Mouse (Mus musculus) MEL (cell line): ENCODE measurements around the gene Rftn1. TPM values are rescaled to one million over a fixed set of nuclear protein-coding genes. Genes with fewer than 3 reads are reported as not detected.

Experiments
- DNase-seq: peaks from one replicate; pipeline ENCODE4 v3.0.0; 2011; ENCODE audit warnings: low read depth, low spot score
- H3K27ac ChIP-seq: 2 replicates; pipeline ENCODE4 v1.5.1; 2012; ENCODE audit warnings: low read depth, mild to moderate bottlenecking, control low read depth, low read length, moderate library complexity; ENCODE audit not compliant: control insufficient read depth
- H3K27me3 ChIP-seq, 2 experiments: fragments of 150-350 bp in 1 of 2; sonication (generic) in 1 of 2; 2 replicates each; pipeline ENCODE4 v1.6.1; 2012; ENCODE audit warnings: low read length in 2 of 2, mild to moderate bottlenecking in 2 of 2, improper control_type of control experiment in 1 of 2, moderate library complexity in 1 of 2; ENCODE audit not compliant: insufficient read depth in 2 of 2, control insufficient read depth in 1 of 2
- H3K36me3 ChIP-seq, 2 experiments: 2 replicates each; pipeline ENCODE4 v1.6.1; 2012 to 2014; ENCODE audit warnings: low read length in 2 of 2, improper control_type of control experiment in 1 of 2, inconsistent platforms in 1 of 2, mild to moderate bottlenecking in 1 of 2; ENCODE audit not compliant: insufficient read depth in 2 of 2, control insufficient read depth in 1 of 2
- H3K4me1 ChIP-seq, 2 experiments: fragments of 150-350 bp in 1 of 2; sonication (generic) in 1 of 2; 2 replicates each; pipeline ENCODE4 v1.6.1; 2012; ENCODE audit warnings: low read length in 2 of 2, improper control_type of control experiment in 1 of 2, mild to moderate bottlenecking in 1 of 2; ENCODE audit not compliant: insufficient read depth in 2 of 2, control insufficient read depth in 1 of 2
- H3K4me3 ChIP-seq, 2 experiments: fragments of 150-350 bp in 1 of 2; sonication (generic) in 1 of 2; 2 replicates each; pipeline ENCODE4 v1.5.1; 2012; ENCODE audit warnings: low read depth in 2 of 2, low read length in 2 of 2, mild to moderate bottlenecking in 2 of 2, moderate library complexity in 2 of 2, control low read depth in 1 of 2, improper control_type of control experiment in 1 of 2; ENCODE audit not compliant: control insufficient read depth in 1 of 2, insufficient read depth in 1 of 2
- H3K79me2 ChIP-seq: 2 replicates; pipeline ENCODE4 v1.6.1; 2012; ENCODE audit warnings: mild to moderate bottlenecking, low read length, moderate library complexity; ENCODE audit not compliant: control insufficient read depth, poor library complexity, insufficient read depth
- H3K9ac ChIP-seq: 2 replicates; pipeline ENCODE4 v1.6.1; 2012; ENCODE audit warnings: low read depth, mild to moderate bottlenecking, control low read depth, low read length, moderate library complexity; ENCODE audit not compliant: control insufficient read depth, poor library complexity, severe bottlenecking
- H3K9me3 ChIP-seq: fragments of 150-350 bp; sonication (generic); replicated peaks from 2 replicates; pipeline ENCODE4 v1.6.1; 2012; ENCODE audit warnings: mild to moderate bottlenecking, low read length, improper control_type of control experiment, moderate library complexity; ENCODE audit not compliant: insufficient read depth
- E2F4 ChIP-seq: IDR thresholded peaks from 2 replicates; pipeline ENCODE4 v1.6.1; 2011; ENCODE audit warnings: low read depth, low read length, improper control_type of control experiment, borderline replicate concordance
- HCFC1 ChIP-seq: IDR thresholded peaks from 2 replicates; pipeline ENCODE4 v1.6.1; 2012; ENCODE audit warnings: low read depth, mild to moderate bottlenecking, inconsistent platforms, low read length, improper control_type of control experiment, moderate library complexity
- MEF2A ChIP-seq: IDR thresholded peaks from 2 replicates; pipeline ENCODE4 v1.6.1; 2014; ENCODE audit warnings: low read depth, mild to moderate bottlenecking, inconsistent platforms, low read length, improper control_type of control experiment; ENCODE audit not compliant: poor library complexity, insufficient replicate concordance, severe bottlenecking; ENCODE audit errors: extremely low read depth
- MXI1 ChIP-seq: IDR thresholded peaks from 2 replicates; pipeline ENCODE4 v1.6.1; 2011; ENCODE audit warnings: mild to moderate bottlenecking, low read depth, low read length, improper control_type of control experiment
- MYC ChIP-seq: IDR thresholded peaks from 2 replicates; pipeline ENCODE4 v1.6.1; 2011; ENCODE audit warnings: low read depth, mild to moderate bottlenecking, low read length, improper control_type of control experiment, moderate library complexity
- SIN3A ChIP-seq: IDR thresholded peaks from 2 replicates; pipeline ENCODE4 v1.6.1; 2012; ENCODE audit warnings: low read length, improper control_type of control experiment, inconsistent platforms
- TAL1 ChIP-seq: IDR thresholded peaks from 2 replicates; pipeline ENCODE4 v1.6.1; 2012; ENCODE audit warnings: mild to moderate bottlenecking, inconsistent platforms, low read length, moderate library complexity, mixed read lengths
- TBP ChIP-seq: IDR thresholded peaks from 2 replicates; pipeline ENCODE4 v1.8.0; 2011; ENCODE audit warnings: low read depth, low read length, improper control_type of control experiment
- ZKSCAN1 ChIP-seq: IDR thresholded peaks from 2 replicates; pipeline ENCODE4 v1.6.1; 2012; ENCODE audit warnings: low read depth, mild to moderate bottlenecking, inconsistent platforms, low read length, improper control_type of control experiment, moderate library complexity
- ZNF384 ChIP-seq: IDR thresholded peaks from 2 replicates; pipeline ENCODE4 v1.6.1; 2012; ENCODE audit warnings: low read depth, mild to moderate bottlenecking, inconsistent platforms, low read length, improper control_type of control experiment
- polyA plus RNA-seq, 2 experiments: library from polyadenylated mRNA; stranded (reverse) in 1 of 2; unstranded in 1 of 2; fragments of >175 nt in 1 of 2; fragments of >200 nt in 1 of 2; gene quantifications; 2 replicates each; pipeline versions ENCODE4 v1.2.1 to v1.2.4; 2012; ENCODE audit warnings: low replicate concordance in 2 of 2, low read depth in 1 of 2; ENCODE audit not compliant: insufficient read length in 2 of 2, insufficient read depth in 1 of 2, missing spikeins in 1 of 2
- total RNA-seq: library from RNA; depleted of rRNA; stranded (reverse); fragments of 300-350 nt; gene quantifications from 2 replicates; pipeline ENCODE4 v1.2.3, GENCODE M21; 2012

Rftn1 gene
- total and polyA plus RNA-seq, 3 experiments = 70.2 to 76.1 TPM; not detected in 1

DNA sequence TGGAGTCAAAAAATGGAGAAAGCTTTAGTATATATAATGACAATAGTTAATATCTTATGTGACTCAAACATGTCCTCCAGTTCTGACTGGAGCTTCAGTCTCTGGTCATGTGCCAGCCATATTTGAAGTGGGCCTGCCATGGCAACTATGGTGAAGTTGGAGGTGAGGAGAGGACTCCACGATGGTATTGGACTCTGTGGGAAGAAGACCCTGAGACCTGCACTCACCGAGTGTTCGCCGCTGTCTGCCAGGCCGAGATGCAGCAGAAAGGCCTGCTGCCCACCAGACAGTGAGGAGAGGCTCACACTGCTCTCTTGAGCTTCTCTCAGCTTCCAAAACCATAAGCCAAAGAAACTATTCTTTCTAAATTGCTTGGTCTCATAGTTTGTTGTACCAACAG, 43.5 kb upstream of the Rftn1 start:
- Histone ChIP-seq H3K27me3 (no peaks in the 10 kb centered on the region), H3K9ac (no peak overlapping the region), H3K36me3 (0 out of 4 replicates have a peak, but pooled peaks cover 0 to 2% of the 10 kb centered on the region in 2 experiments), H3K79me2 (no peaks in the 10 kb centered on the region), H3K4me1 (peaks cover 0 to 7% of the 10 kb centered on the region in 2 experiments; a peak in 2 of 4 replicates), H3K27ac (no peak overlapping the region), H3K9me3 (no peaks in the 10 kb centered on the region)
- no peak for DNase-seq
- TF ChIP-seq E2F4 (no peak), ZNF384 (no peak), ZKSCAN1 (no peak)
- TF ChIP-seq, all 39 proteins: peak for 0
- H3K4me3 ChIP-seq = no peak overlapping the region

DNA sequence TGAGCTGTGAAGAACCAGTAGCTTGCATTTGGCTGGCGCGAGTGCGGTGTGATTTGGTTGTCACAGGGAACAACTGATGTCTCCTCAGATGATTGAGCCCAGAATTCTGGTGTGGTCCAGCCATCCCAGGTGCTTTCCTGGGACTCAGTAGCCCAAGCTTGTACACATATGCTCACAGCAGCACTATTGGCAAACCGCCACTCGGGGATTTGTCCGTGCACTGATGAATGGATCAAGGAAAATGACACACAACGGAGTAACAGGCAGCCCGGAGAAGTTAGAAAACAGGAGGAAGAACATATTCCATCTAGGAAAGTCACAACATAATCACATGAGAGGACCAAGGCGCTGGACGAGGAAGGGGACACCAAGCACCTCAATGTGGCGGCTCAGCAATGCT, 42.3 kb upstream of the Rftn1 start:
- H3K27me3 ChIP-seq = no peaks in the 10 kb centered on the region
- H3K4me3 ChIP-seq = no peak overlapping the region
- no peak for DNase-seq
- H3K9me3 ChIP-seq = no peaks in the 10 kb centered on the region
- TF ChIP-seq MYC = no peak
- no peaks in the 10 kb centered on the region for H3K79me2 ChIP-seq
- H3K9ac ChIP-seq = no peak overlapping the region
- H3K36me3 ChIP-seq = 0 out of 4 replicates have a peak, but pooled peaks cover 0 to 2% of the 10 kb centered on the region in 2 experiments
- H3K27ac ChIP-seq = no peak overlapping the region
- H3K4me1 ChIP-seq = peaks cover 0 to under 1% of the 10 kb centered on the region in 2 experiments; a peak in 2 of 4 replicates

GRCm38 (mm10) chr17:50231206-50231605, 40.7 kb upstream of the Rftn1 start:
- no peaks in the 10 kb centered on the region for H3K9me3 ChIP-seq
- H3K27me3 ChIP-seq = no peaks in the 10 kb centered on the region
- H3K36me3 ChIP-seq = 0 out of 4 replicates have a peak, but pooled peaks cover 0 to 2% of the 10 kb centered on the region in 2 experiments
- no peak for DNase-seq
- peaks cover 0 to 4% of the 10 kb centered on the region in 2 experiments; a peak in 3 of 4 replicates for H3K4me1 ChIP-seq
- no peak overlapping the region for H3K4me3 ChIP-seq
- H3K79me2 ChIP-seq = no peaks in the 10 kb centered on the region
- no peak overlapping the region for H3K27ac ChIP-seq
- H3K9ac ChIP-seq = no peak overlapping the region
- no peak for TF ChIP-seq TBP
- TF ChIP-seq ZNF384 = no peak
- no peak for TF ChIP-seq TAL1
- no peak for TF ChIP-seq HCFC1
- no peak for TF ChIP-seq ZKSCAN1
- TF ChIP-seq MEF2A = no peak
- TF ChIP-seq MXI1 = no peak
- TF ChIP-seq SIN3A = no peak
- TF ChIP-seq, all 39 proteins: peak for 0
